Mouse (Mus musculus) hindbrain, embryonic 10.5 days (tissue): ENCODE data around the gene Hs3st4. TPM values are rescaled to one million over a fixed set of nuclear protein-coding genes. Genes with fewer than 3 reads are reported as not detected.

Source experiments
- DNase-seq: peaks from one replicate; pipeline ENCODE4 v3.0.0-alpha.2; 2017; ENCODE audit warnings: low spot score
- H3K27ac ChIP-seq: fragments of 300-500 bp; sonication (generic); 2 replicates; pipeline ENCODE4 v1.5.1; 2016; ENCODE audit warnings: mild to moderate bottlenecking, moderate library complexity
- H3K27me3 ChIP-seq: fragments of 300-500 bp; sonication (generic); 2 replicates; pipeline ENCODE4 v1.6.1; 2016; ENCODE audit warnings: mild to moderate bottlenecking; ENCODE audit not compliant: poor library complexity, insufficient read depth, severe bottlenecking
- H3K36me3 ChIP-seq: fragments of 300-500 bp; sonication (generic); 2 replicates; pipeline ENCODE4 v1.6.1; 2016; ENCODE audit warnings: mild to moderate bottlenecking, moderate library complexity
- H3K4me1 ChIP-seq: fragments of 300-500 bp; sonication (generic); replicated peaks from 2 replicates; pipeline ENCODE4 v1.6.1; 2016; ENCODE audit warnings: mild to moderate bottlenecking
- H3K4me3 ChIP-seq: fragments of 300-500 bp; sonication (generic); 2 replicates; pipeline ENCODE4 v1.5.1; 2016; ENCODE audit warnings: mild to moderate bottlenecking, moderate library complexity
- H3K9me3 ChIP-seq: fragments of 300-500 bp; sonication (generic); 2 replicates; pipeline ENCODE4 v1.6.1; 2016; ENCODE audit warnings: mild to moderate bottlenecking, moderate library complexity
- polyA plus RNA-seq: library from polyadenylated mRNA; unstranded; fragments of >200 nt; fragmentation: Nextera tagmentation; extraction: Ambion mirVana; gene quantifications from 2 replicates; pipeline ENCODE4 v1.2.1, GENCODE M21; 2016

Hs3st4 gene
- polyA plus RNA-seq, 1 experiment from 2014 or later = 0.22 TPM

DNA sequence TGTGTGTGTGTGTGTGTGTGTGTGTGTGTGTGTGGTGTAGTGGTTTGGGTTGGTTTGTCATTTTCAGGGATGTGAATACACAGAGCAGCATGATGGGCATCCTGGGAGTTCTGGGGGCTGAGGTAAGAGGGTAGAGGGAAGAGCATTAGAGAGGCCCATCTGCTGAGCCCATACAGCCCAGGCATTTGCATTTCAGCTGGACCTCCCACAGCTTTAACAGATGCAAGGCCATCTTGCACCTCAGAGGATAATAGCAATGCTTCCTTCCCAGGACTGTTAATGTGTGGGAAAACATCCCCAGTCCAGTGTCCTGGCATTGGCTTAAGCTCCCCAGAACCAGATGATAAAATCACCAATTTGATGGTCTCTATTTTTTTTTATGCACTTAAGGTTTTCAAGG lies 444.3 kb downstream of the Hs3st4 start:
- no peaks in the 10 kb centered on the region for H3K4me1 ChIP-seq
- H3K27me3 ChIP-seq = no peaks in the 10 kb centered on the region
- H3K4me3 ChIP-seq = no peak overlapping the region
- H3K9me3 ChIP-seq = no peaks in the 10 kb centered on the region
- no peak overlapping the region for H3K27ac ChIP-seq
- no peak for DNase-seq
- H3K36me3 ChIP-seq = no peaks in the 10 kb centered on the region
